Mouse (Mus musculus) liver, postnatal 0 days (tissue): ENCODE measurements around the gene Myo1g. TPM values are rescaled to one million over a fixed set of nuclear protein-coding genes. Genes with fewer than 3 reads are reported as not detected.

ENCODE experiments used
- ATAC-seq: fragments of 200-750 bp; cut with Nextera tagmentation; 2 replicates; pipeline ENCODE4 v1.8.0; 2017; ENCODE audit warnings: mild to moderate bottlenecking, moderate library complexity
- DNase-seq: peaks from one replicate; pipeline ENCODE4 v3.0.0-alpha.2; 2016
- H3K27ac ChIP-seq: fragments of 300-500 bp; sonication (generic); 2 replicates; pipeline ENCODE4 v1.5.1; 2014; ENCODE audit warnings: antibody characterized with exemption, moderate library complexity, mild to moderate bottlenecking, low read depth
- H3K27me3 ChIP-seq: fragments of 300-500 bp; sonication (generic); 2 replicates; pipeline ENCODE4 v1.6.1; 2014; ENCODE audit warnings: low read length, control low read depth, mixed read lengths; ENCODE audit not compliant: insufficient read depth
- H3K36me3 ChIP-seq: fragments of 300-500 bp; sonication (generic); replicated peaks from 2 replicates; pipeline ENCODE4 v1.6.1; 2014; ENCODE audit warnings: mild to moderate bottlenecking, control low read depth, low read length, moderate library complexity, mixed read lengths; ENCODE audit not compliant: insufficient read depth
- H3K4me1 ChIP-seq: fragments of 300-500 bp; sonication (generic); 2 replicates; pipeline ENCODE4 v1.6.1; 2014; ENCODE audit warnings: antibody characterized with exemption, mild to moderate bottlenecking, control low read depth; ENCODE audit not compliant: insufficient read depth
- H3K4me2 ChIP-seq: fragments of 300-500 bp; sonication (generic); 2 replicates; pipeline ENCODE4 v1.6.1; 2014; ENCODE audit warnings: low read depth, mild to moderate bottlenecking, low read length, moderate library complexity, mixed read lengths
- H3K4me3 ChIP-seq: fragments of 300-500 bp; sonication (generic); 2 replicates; pipeline ENCODE4 v1.5.1; 2014; ENCODE audit warnings: low read depth, low read length
- H3K9ac ChIP-seq: fragments of 300-500 bp; sonication (generic); replicated peaks from 2 replicates; pipeline ENCODE4 v1.6.1; 2014; ENCODE audit warnings: mild to moderate bottlenecking, moderate library complexity
- H3K9me3 ChIP-seq: fragments of 300-500 bp; sonication (generic); 2 replicates; pipeline ENCODE4 v1.6.1; 2016; ENCODE audit warnings: mild to moderate bottlenecking, control low read depth, low read length, mixed read lengths
- CTCF ChIP-seq: sonication (generic); IDR thresholded peaks from 2 replicates; pipeline ENCODE4 v1.5.1; 2016; ENCODE audit warnings: antibody characterized with exemption, low read depth
- EP300 ChIP-seq: IDR thresholded peaks from 2 replicates; pipeline ENCODE4 v1.6.1; 2016; ENCODE audit warnings: antibody characterized with exemption, low read depth, mild to moderate bottlenecking
- WGBS: fragments of 180-500 bp; shearing (Covaris S2); extraction: QIAGEN DNeasy Blood & Tissue Kit; methylation state at CpG from one replicate; pipeline ENCODE4 v1.1.7; 2014; ENCODE audit not compliant: insufficient replicate concordance; 5-methylcytosine and 5-hydroxymethylcytosine counted together
- polyA plus RNA-seq: library from polyadenylated mRNA; unstranded; fragments of >200 nt; fragmentation: Nextera tagmentation; extraction: Ambion mirVana; gene quantifications from 2 replicates; pipeline ENCODE4 v1.2.1, GENCODE M21; 2015

The Myo1g gene
- polyA plus RNA-seq, 1 experiment from 2014 or later, result 9.4 TPM

DNA sequence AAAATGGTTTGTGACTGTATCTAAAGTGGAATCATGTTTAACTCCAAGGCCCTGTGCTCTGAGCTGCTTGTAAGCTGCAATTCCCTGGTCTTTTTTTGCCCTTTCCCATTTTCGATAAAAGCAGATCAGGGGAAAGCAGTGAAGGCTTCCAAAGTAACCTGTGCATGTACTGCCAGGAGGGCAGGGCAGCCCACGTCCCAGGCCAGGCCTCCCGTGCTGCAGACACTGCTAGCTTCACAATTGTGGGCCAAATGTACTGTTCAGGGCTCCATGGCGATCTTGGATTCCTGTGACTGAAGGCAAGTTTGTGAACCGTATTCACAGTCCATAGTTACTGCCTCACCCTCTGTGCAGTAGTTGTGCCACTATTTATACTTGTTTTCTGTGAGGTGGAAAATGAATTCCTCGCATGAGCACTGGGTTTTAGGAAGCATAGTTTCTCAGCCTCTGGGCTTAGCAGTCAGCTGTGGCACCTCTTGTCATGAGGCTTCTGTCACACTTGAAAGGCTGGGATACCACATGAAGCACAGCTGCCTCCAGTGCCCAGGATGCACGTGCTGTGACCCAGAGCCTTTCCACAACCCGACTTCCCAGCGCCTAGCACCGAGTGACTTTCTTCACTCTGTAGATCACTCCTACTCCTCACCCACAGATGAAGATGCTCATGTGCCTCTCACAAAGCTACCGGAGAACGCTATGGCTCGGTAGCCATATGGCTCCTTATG is 39.9 kb downstream of the Myo1g start:
- Histone ChIP-seq H3K9me3 (no peaks in the 10 kb centered on the region), H3K4me2 (no peak overlapping the region), H3K9ac (no peak overlapping the region), H3K4me3 (no peak overlapping the region), H3K27me3 (no peaks in the 10 kb centered on the region), H3K4me1 (peaks cover 16% of the 10 kb centered on the region), H3K36me3 (no peaks in the 10 kb centered on the region), H3K27ac (no peak overlapping the region)
- TF ChIP-seq CTCF (no peak), EP300 (no peak)
- ATAC-seq, result no peak
- DNase-seq, result no peak
- WGBS, result 77% methylated on average over 13 of the region's 13 CpGs

DNA sequence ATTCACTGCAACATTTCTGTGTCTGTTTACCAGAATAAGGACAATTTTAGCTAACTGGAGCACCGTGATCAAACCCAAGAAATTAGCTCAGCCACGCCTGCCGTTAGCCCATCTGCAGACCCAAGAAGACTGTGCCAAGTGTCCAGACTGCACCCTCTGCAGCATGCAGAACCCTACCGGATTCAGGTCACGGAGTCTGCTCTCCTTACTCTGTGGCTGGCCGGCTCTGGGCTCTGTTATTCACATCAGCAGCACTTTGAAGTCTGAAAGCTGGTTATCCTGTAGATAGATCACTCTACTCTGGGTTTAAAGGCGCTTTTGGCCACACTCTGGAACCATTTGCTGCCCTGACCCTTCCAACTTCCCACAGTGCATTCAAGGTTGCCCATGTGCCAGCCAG is 40.6 kb downstream of the Myo1g start:
- DNase-seq (no peak), ATAC-seq (no peak)
- 72% methylated on average over 7 of the region's 7 CpGs for WGBS
- Histone ChIP-seq H3K4me2 (no peak overlapping the region), H3K27ac (no peak overlapping the region), H3K27me3 (no peaks in the 10 kb centered on the region), H3K9ac (no peak overlapping the region), H3K4me1 (peaks cover 14% of the 10 kb centered on the region), H3K36me3 (no peaks in the 10 kb centered on the region), H3K4me3 (no peak overlapping the region), H3K9me3 (no peaks in the 10 kb centered on the region)
- no peak for TF ChIP-seq EP300
- no peak for TF ChIP-seq CTCF

DNA sequence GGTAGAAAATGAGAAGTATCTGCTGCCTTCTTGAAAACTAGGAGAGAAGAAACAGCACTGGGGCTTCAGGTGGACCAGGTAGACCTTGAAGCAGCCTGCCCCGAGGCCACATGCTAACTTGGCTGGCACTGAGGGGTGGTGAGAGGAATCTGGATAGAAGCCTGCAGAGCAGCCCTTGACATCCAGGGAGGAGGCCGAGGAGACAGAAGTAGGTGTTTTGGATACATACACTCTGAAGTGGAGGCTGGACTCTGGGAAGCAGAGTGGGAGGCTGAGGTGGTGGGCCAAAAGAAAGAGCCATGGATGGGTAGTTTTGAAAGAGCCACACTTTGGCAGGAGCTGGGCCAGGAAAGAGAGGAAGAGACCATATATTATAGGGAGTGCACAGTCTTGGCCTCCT is 41.5 kb downstream of the Myo1g start:
- WGBS, result 85% methylated on average over 2 of the region's 2 CpGs
- no peak overlapping the region for H3K27ac ChIP-seq
- no peak overlapping the region for H3K9ac ChIP-seq
- no peaks in the 10 kb centered on the region for H3K36me3 ChIP-seq
- DNase-seq (no peak), ATAC-seq (no peak)
- no peaks in the 10 kb centered on the region for H3K9me3 ChIP-seq
- no peak overlapping the region for H3K4me3 ChIP-seq
- peaks cover 15% of the 10 kb centered on the region for H3K4me1 ChIP-seq
- H3K4me2 ChIP-seq, result no peak overlapping the region
- H3K27me3 ChIP-seq, result no peaks in the 10 kb centered on the region
- TF ChIP-seq CTCF (no peak), EP300 (no peak)

DNA sequence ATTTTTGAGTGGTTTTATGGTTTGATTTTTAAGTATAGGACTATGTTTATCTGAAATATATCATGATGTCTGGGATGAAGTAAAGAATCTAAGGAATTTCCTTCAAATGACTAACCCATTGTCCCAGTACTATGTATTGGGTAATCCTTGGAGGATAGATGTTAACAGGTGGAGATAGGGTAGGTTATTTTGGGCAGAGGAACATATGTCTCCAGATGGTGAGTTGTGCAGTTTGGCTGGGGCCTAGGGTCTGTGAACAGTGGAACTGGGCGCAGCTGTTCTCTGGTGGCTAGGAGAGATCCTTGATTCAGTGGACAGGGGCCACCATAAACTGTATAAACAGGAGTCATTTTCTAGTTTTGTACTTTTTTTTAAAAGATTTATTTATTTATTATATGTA is 43.4 kb downstream of the Myo1g start:
- H3K9ac ChIP-seq, result no peak overlapping the region
- DNase-seq (no peak), ATAC-seq (no peak)
- H3K4me1 ChIP-seq, result peaks cover 23% of the 10 kb centered on the region
- TF ChIP-seq CTCF, result no peak
- TF ChIP-seq EP300, result no peak
- WGBS, result 100% methylated on average over 1 of the region's 1 CpGs
- no peaks in the 10 kb centered on the region for H3K36me3 ChIP-seq
- no peak overlapping the region for H3K4me3 ChIP-seq
- no peak overlapping the region for H3K27ac ChIP-seq
- no peaks in the 10 kb centered on the region for H3K9me3 ChIP-seq
- H3K4me2 ChIP-seq, result no peak overlapping the region
- H3K27me3 ChIP-seq, result no peaks in the 10 kb centered on the region

DNA sequence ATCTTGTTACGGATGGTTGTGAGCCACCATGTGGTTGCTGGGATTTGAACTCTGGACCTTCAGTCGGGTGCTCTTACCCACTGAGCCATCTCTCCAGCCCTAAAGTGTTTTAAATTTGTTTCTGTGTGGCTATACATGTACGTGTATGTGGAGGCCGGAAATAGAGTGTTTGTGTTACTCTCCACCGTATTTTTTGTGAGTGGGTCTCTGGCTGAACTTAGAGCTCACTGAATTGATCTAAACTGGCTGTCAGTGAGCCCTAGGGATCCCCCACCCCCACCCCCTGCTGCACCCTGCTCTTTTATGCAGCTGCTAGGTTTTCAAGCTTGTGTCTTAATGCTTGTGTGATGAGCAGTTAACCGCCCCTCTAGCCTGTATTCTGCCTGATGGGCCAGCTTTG is 43.9 kb downstream of the Myo1g start:
- 76% methylated on average over 6 of the region's 6 CpGs for WGBS
- Histone ChIP-seq H3K4me3 (no peak overlapping the region), H3K27me3 (no peaks in the 10 kb centered on the region), H3K4me2 (no peak overlapping the region), H3K27ac (no peak overlapping the region), H3K9ac (no peak overlapping the region), H3K9me3 (no peaks in the 10 kb centered on the region), H3K4me1 (peaks cover 26% of the 10 kb centered on the region), H3K36me3 (no peaks in the 10 kb centered on the region)
- DNase-seq, result no peak
- TF ChIP-seq EP300, result no peak
- no peak for TF ChIP-seq CTCF
- no peak for ATAC-seq

DNA sequence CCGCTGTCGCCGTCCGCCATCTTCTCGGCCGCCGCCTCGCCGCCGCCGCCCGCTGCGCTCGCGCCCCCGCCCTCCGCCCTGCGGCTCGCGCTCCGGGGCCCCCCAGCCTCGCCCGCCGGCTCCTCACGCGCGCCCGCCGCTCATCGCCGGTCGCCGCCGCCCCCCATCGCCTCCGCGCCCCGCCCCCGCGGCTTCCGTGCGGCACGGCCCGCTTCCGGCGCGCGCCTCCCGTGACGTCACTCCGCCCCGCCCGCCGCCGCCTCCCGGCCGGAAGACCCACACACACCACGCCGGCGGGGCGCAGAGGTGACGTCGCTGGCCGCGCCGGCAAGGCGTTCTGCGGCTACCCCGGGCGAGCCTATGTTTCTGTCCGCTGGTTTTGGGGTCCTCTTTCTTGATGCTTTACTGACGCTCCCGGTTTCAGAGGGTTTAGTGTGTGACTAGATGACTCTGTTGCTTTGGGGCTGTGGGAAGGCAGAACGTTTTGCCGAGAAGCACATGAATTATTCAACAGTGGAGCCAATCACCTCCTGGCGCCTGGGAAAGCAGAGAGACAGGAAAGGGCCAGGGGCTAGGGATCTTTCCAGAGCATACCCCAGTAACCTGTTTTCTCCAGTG is 44.8 kb downstream of the Myo1g start, which contains the start of gene Purb:
Purb (minus strand) TSS at position 51 of the 618 bp plus-strand sequence.
- under 1% methylated on average over 36 of the region's 76 CpGs for WGBS
- Histone ChIP-seq H3K9me3 (no peaks in the 10 kb centered on the region), H3K4me2 (peak within 1 kb of the TSS; percentile 93), H3K9ac (peak within 1 kb of the TSS; percentile 97), H3K4me3 (peak within 1 kb of the TSS; percentile 94), H3K27me3 (no peaks in the 10 kb centered on the region), H3K36me3 (no peaks in the 10 kb centered on the region; the same call in 1 of the 2 replicates), H3K4me1 (peaks cover 32% of the 10 kb centered on the region), H3K27ac (peak within 1 kb of the TSS; percentile 98)
- peak; percentile 94 for ATAC-seq
- TF ChIP-seq EP300 (no peak), CTCF (no peak)
- DNase-seq, result peak; percentile 94
